Mouse (Mus musculus) heart, embryonic 14.5 days (tissue): Measurements from ENCODE around the gene Tmem63c. TPM values are rescaled to one million over a fixed set of nuclear protein-coding genes. Genes with fewer than 3 reads are reported as not detected.

ENCODE experiments used
- ATAC-seq: fragments of 200-750 bp; cut with Nextera tagmentation; 2 replicates; pipeline ENCODE4 v1.8.0; 2017; ENCODE audit warnings: low read depth, moderate TSS enrichment; ENCODE audit not compliant: insufficient number of reproducible peaks, insufficient read depth, low FRiP score
- H3K27ac ChIP-seq, 2 experiments: fragments of 200-500 bp in 1 of 2; fragments of 300-500 bp in 1 of 2; sonication (generic) in 1 of 2; replicated peaks in 1 of 2; 2 replicates each; pipeline ENCODE4 v1.5.1; 2012 to 2014; ENCODE audit warnings: low read depth in 2 of 2, low read length in 2 of 2, control low read depth in 1 of 2, mild to moderate bottlenecking in 1 of 2, mixed read lengths in 1 of 2; ENCODE audit not compliant: control insufficient read depth in 1 of 2, insufficient read depth in 1 of 2
- H3K27me3 ChIP-seq: fragments of 300-500 bp; sonication (generic); 2 replicates; pipeline ENCODE4 v1.6.1; 2014; ENCODE audit warnings: mild to moderate bottlenecking, low read length, control low read depth; ENCODE audit not compliant: control insufficient read depth, insufficient read depth
- H3K36me3 ChIP-seq: fragments of 300-500 bp; sonication (generic); 2 replicates; pipeline ENCODE4 v1.6.1; 2014; ENCODE audit warnings: mild to moderate bottlenecking, control low read depth, low read length, mixed read lengths; ENCODE audit not compliant: control insufficient read depth, insufficient read depth
- H3K4me1 ChIP-seq, 2 experiments: fragments of 200-500 bp in 1 of 2; fragments of 300-500 bp in 1 of 2; sonication (generic) in 1 of 2; 2 replicates each; pipeline ENCODE4 v1.6.1; 2012 to 2014; ENCODE audit warnings: low read length in 2 of 2, control low read depth in 1 of 2, mixed read lengths in 1 of 2; ENCODE audit not compliant: control insufficient read depth in 2 of 2, insufficient read depth in 2 of 2
- H3K4me2 ChIP-seq: fragments of 300-500 bp; sonication (generic); 2 replicates; pipeline ENCODE4 v1.6.1; 2014; ENCODE audit warnings: mild to moderate bottlenecking, low read length
- H3K4me3 ChIP-seq, 2 experiments: fragments of 200-500 bp in 1 of 2; fragments of 300-500 bp in 1 of 2; sonication (generic) in 1 of 2; 2 replicates each; pipeline ENCODE4 v1.5.1; 2012 to 2014; ENCODE audit warnings: low read length in 2 of 2, mild to moderate bottlenecking in 2 of 2, control low read depth in 1 of 2, low read depth in 1 of 2, moderate library complexity in 1 of 2; ENCODE audit not compliant: control insufficient read depth in 1 of 2, insufficient read depth in 1 of 2
- H3K9ac ChIP-seq: fragments of 300-500 bp; sonication (generic); 2 replicates; pipeline ENCODE4 v1.6.1; 2014; ENCODE audit warnings: mild to moderate bottlenecking, low read length
- H3K9me3 ChIP-seq: fragments of 300-500 bp; sonication (generic); 2 replicates; pipeline ENCODE4 v1.6.1; 2016; ENCODE audit warnings: low read length, control low read depth; ENCODE audit not compliant: control insufficient read depth
- WGBS: fragments of 180-500 bp; shearing (Covaris S2); extraction: QIAGEN DNeasy Blood & Tissue Kit; methylation state at CpG from one replicate; pipeline ENCODE4 v1.1.7; 2014; 5-methylcytosine and 5-hydroxymethylcytosine counted together
- polyA plus RNA-seq: library from polyadenylated mRNA; unstranded; fragments of >200 nt; fragmentation: Nextera tagmentation; extraction: Ambion mirVana; gene quantifications from 2 replicates; pipeline ENCODE4 v1.2.1, GENCODE M21; 2014

The Tmem63c gene
- polyA plus RNA-seq, 1 experiment from 2014 or later = 0.35 TPM

DNA sequence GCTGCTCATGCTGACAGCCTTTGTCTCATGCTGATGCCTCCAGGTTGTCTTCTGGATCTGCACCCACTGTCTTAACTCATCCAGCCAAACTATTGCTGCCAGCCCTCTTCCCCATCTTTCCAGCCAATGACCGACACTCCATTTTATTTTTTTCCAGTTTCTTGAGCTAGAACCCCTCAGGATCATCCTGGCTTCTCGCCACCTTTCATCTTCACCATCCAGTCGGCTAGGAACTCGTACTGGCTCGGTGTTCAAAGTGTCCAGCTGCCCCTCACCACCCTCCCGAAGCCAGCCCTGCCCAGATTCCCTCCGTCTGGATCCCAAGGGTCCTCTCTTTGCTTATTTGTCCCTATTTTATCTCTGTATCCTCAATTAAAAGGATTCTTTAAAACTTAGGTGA is 33.7 kb downstream of the Tmem63c start:
- H3K27me3 ChIP-seq = peaks cover 36% of the 10 kb centered on the region
- 56% methylated on average over 7 of the region's 7 CpGs for WGBS
- no peak overlapping the region for H3K9ac ChIP-seq

DNA sequence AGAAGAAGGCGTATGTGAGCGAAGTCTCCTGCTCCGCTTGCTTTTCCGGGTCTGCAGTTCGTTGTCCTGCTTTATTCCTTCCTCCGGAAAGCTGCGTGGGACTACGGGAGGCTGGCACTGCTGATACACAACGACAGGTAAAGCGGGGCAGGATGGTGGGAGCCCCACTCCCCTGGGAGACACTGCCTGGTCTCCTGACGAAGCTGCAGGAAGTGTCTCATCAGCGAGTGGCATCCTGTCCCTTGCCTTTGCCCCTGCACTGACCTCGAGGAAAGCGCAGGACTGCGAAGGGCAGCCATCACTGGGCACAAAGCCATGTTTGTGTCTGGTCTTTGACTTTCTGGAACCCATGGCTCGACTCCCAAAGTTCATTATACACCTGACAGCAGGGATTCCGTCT is 35.9 kb downstream of the Tmem63c start:
- Histone ChIP-seq H3K9ac (no peak overlapping the region), H3K27me3 (peaks cover 36% of the 10 kb centered on the region), H3K4me3 (no peak overlapping the region), H3K4me2 (no peak overlapping the region), H3K9me3 (no peaks in the 10 kb centered on the region), H3K36me3 (no peaks in the 10 kb centered on the region), H3K27ac (no peak overlapping the region), H3K4me1 (no peaks in the 10 kb centered on the region)
- 60% methylated on average over 17 of the region's 17 CpGs for WGBS
- ATAC-seq = no peak

More for the DNA sequence above, 33.7 kb downstream of the Tmem63c start:
- Histone ChIP-seq H3K4me1 (no peaks in the 10 kb centered on the region), H3K27ac (no peak overlapping the region), H3K9me3 (no peaks in the 10 kb centered on the region), H3K4me2 (no peak overlapping the region), H3K36me3 (no peaks in the 10 kb centered on the region), H3K4me3 (no peak overlapping the region)
- no peak for ATAC-seq

DNA sequence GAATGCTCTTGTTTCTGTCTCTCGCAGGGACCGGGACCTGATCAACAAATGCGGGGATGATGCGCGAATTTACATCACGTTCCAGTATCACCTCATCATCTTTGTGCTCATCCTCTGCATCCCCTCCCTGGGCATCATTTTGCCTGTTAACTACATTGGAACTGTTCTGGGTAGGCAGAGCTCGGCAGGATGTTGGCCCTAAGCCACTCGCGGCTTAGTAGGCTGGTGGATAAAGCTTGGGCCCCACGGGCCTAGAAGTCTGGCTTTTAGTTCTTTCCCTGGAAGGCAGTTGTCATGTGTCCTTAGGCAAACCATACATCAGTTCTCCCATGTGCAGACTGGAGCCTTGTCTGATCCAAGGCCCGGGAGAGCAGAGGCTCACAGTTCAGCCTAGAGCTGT is 44.3 kb downstream of the Tmem63c start:
- no peaks in the 10 kb centered on the region for H3K27me3 ChIP-seq
- no peak overlapping the region for H3K27ac ChIP-seq
- ATAC-seq = no peak
- 84% methylated on average over 11 of the region's 11 CpGs for WGBS
- H3K9me3 ChIP-seq = no peaks in the 10 kb centered on the region
- H3K4me1 ChIP-seq = no peaks in the 10 kb centered on the region
- H3K4me3 ChIP-seq = no peak overlapping the region
- H3K9ac ChIP-seq = no peak overlapping the region
- H3K4me2 ChIP-seq = no peak overlapping the region
- no peaks in the 10 kb centered on the region for H3K36me3 ChIP-seq

DNA sequence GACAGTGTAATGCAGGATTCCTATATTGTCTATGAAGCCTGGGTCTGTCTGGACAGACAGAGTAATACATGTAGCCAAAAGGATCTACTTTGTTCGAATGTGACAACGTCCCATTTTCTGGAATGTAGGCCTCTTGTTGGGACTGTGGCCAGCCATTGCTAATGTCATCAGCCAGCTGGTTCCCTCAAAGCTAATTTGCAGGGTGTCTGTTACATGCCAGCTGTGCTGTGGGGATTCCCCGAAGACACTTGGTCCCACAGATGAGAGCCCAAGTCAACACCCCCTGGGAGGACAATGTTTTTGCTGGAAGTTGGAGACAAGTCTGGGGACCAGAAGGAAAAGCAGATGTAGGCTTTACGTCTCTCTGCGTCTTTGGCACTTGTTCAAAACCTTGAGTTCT is 45.3 kb downstream of the Tmem63c start:
- WGBS = 77% methylated on average over 5 of the region's 5 CpGs

DNA sequence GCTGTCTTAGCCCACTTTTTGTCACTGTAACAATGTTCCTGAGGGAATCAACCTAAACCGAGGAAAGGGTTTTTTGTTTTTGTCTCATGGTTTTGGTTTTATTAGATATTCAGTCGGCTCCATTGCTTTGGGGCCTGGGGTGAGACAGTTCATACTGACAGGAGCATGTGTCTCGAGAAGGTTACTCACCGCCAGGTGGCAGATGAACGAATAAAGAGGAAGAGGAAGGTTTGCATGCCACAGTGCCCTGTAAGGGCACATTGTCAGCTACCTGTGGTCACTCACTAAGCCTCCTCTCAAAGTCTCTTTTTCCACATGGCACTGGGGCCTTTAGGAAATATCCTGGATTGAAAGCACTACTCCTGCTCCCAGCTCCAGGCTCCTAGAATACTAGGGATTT is 49.4 kb downstream of the Tmem63c start:
- no peaks in the 10 kb centered on the region for H3K4me1 ChIP-seq
- H3K4me2 ChIP-seq = no peak overlapping the region
- no peaks in the 10 kb centered on the region for H3K36me3 ChIP-seq
- 67% methylated on average over 5 of the region's 5 CpGs for WGBS
- H3K9me3 ChIP-seq = no peaks in the 10 kb centered on the region
- no peaks in the 10 kb centered on the region for H3K27me3 ChIP-seq
- no peak overlapping the region for H3K9ac ChIP-seq
- no peak for ATAC-seq
- no peak overlapping the region for H3K4me3 ChIP-seq
- H3K27ac ChIP-seq = no peak overlapping the region

More for the DNA sequence above, 45.3 kb downstream of the Tmem63c start:
- H3K36me3 ChIP-seq = no peaks in the 10 kb centered on the region
- H3K27ac ChIP-seq = no peak overlapping the region
- no peaks in the 10 kb centered on the region for H3K27me3 ChIP-seq
- H3K4me1 ChIP-seq = no peaks in the 10 kb centered on the region
- H3K4me3 ChIP-seq = no peak overlapping the region
- H3K4me2 ChIP-seq = no peak overlapping the region
- ATAC-seq = no peak
- H3K9me3 ChIP-seq = no peaks in the 10 kb centered on the region
- H3K9ac ChIP-seq = no peak overlapping the region

DNA sequence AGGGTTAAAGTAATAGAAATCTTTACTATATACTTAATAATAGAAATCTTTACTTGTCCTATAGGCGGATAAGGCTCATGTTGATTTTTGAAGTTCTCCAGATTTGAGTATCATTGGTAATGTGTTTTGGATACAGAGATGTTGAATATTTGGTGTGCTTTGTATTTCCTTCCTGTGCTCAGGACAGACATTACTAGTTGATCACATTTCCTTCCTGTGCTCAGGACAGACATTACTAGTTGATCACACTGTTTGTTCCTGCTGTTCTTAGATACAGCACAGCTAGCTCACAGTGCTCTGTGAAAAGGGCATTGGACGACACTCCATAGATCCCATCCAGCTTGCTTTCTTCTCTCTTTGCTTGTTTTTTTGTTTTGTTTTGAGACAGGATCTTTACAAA is 55.5 kb downstream of the Tmem63c start:
- Histone ChIP-seq H3K4me2 (no peak overlapping the region), H3K4me1 (no peaks in the 10 kb centered on the region), H3K27me3 (no peaks in the 10 kb centered on the region), H3K36me3 (no peaks in the 10 kb centered on the region), H3K9me3 (no peaks in the 10 kb centered on the region), H3K9ac (no peak overlapping the region), H3K4me3 (no peak overlapping the region), H3K27ac (no peak overlapping the region)
- WGBS = 75% methylated on average over 2 of the region's 2 CpGs
- ATAC-seq = no peak

DNA sequence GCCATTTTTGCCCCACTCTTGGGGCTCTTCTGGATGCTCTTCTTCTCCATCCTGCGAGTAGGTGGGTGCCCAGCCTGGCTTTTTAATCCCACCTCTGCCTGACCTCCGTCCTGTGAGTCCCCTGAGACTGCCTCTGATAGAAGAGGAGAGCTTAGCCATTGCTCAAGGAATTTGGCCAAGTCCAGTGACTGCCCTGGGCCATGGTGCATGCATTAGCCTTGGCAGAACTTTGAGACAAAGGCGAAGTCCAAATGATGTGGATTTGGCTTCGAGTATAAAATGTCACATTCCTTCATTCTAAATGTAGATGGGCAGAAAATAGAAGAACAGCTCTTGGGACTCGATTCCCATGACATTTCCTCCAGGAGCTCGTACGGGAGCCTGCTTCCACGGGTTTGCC is 61.7 kb downstream of the Tmem63c start:
- no peaks in the 10 kb centered on the region for H3K27me3 ChIP-seq
- H3K27ac ChIP-seq = no peak overlapping the region
- H3K4me3 ChIP-seq = no peak overlapping the region
- ATAC-seq = no peak
- H3K4me2 ChIP-seq = no peak overlapping the region
- no peaks in the 10 kb centered on the region for H3K9me3 ChIP-seq
- 69% methylated on average over 8 of the region's 8 CpGs for WGBS
- H3K4me1 ChIP-seq = no peaks in the 10 kb centered on the region
- no peak overlapping the region for H3K9ac ChIP-seq
- H3K36me3 ChIP-seq = no peaks in the 10 kb centered on the region

DNA sequence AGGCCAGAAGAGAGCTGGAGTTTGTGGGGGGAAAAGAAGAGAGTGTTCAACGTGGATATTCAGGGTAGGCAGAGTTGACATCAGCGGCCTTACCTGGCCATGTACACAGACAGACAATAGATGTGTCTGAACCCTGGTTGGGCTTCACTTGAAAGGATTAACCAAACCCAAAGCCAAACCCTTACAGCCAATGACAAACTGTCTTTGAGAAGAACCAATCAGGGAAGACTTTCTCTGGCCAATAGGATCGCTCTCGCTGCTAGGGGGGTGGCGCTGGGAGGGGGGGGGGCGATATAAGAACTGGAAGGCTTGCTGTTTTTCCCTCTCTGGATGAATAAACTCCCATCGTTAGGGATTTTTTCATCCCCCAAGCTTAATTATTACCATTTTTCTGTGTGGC is 66.1 kb downstream of the Tmem63c start:
- H3K4me2 ChIP-seq = no peak overlapping the region
- H3K9ac ChIP-seq = no peak overlapping the region
- H3K4me3 ChIP-seq = no peak overlapping the region
- WGBS = 58% methylated on average over 7 of the region's 7 CpGs
- H3K27me3 ChIP-seq = no peaks in the 10 kb centered on the region
- no peaks in the 10 kb centered on the region for H3K36me3 ChIP-seq
- H3K9me3 ChIP-seq = no peaks in the 10 kb centered on the region
- ATAC-seq = no peak
- H3K4me1 ChIP-seq = peaks cover 12 to 14% of the 10 kb centered on the region in 2 experiments; a peak in 2 of 4 replicates
- H3K27ac ChIP-seq = no peak overlapping the region
